Mouse (Mus musculus): ENCODE measurements around the gene Ahdc1. TPM values are rescaled to one million over a fixed set of nuclear protein-coding genes. Genes with fewer than 3 reads are reported as not detected.

Gene Ahdc1
- polyA plus RNA-seq, 1 experiment from 2014 or later = 8.1 TPM

DNA sequence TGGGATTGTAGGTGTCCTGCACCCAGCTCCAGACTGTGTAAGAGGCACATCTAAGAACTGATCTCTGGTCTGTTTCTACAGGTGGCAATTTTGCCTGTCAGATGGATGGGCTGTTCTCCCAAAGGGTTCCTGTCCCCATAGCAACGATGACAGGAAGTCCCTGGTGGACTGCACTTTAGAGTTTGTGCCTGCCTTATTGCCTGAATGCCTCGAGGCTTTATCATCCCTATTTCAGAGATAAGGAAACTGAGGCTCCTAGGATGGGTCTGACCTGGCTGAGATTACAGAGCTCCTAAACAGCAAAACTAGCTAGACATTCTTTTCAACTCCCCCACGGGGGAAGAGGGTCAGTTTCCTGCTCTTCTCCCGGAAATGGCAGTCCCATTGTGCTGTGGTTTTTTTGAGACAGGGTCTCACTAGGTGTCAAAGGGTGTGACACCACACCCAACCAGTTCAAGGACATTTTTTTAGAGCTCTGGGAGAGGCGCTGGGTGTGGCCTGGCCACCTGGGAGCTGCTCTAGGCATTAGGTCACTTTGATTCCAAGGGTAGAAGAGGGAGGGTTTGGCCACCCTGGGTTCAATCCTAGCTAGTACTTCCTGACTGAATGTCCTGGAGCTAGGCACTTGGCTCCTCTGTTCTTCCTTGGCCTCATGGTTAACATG is 111.0 kb downstream of the Ahdc1 start:
- Histone ChIP-seq H3K4me1 (peaks cover 20% of the 10 kb centered on the region), H3K9me3 (no peaks in the 10 kb centered on the region), H3K27me3 (no peaks in the 10 kb centered on the region), H3K36me3 (replicated peaks) (no peaks in the 10 kb centered on the region), H3K9ac (no peak overlapping the region), H3K27ac (no peak overlapping the region), H3K4me2 (no peak overlapping the region), H3K4me3 (replicated peaks) (no peak overlapping the region)
- 61% methylated on average over 5 of the region's 5 CpGs for WGBS
- no peak for ATAC-seq (ENCODE audit: low FRiP score)

DNA sequence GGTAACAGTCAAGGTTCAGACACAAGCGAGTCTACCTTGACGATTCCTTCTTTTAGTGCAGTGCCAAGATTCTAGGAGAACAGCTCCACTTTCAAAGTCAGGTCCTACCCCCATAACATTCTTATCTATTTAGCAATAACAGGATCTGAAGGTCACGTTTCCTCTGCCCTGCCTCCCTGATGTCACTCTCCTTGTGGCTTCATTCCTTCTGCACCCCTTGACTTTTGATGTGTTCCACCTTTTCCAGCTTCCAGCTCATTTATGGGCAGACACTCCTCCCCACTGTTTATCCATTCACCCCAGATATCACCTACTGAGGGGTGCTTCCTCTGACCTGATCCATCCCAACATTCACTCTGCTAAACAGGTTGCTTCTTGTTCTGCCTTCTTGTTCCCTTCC is 116.0 kb downstream of the Ahdc1 start:
- no peak for ATAC-seq (ENCODE audit: low FRiP score)
- no peaks in the 10 kb centered on the region for H3K9me3 ChIP-seq
- H3K9ac ChIP-seq = no peak overlapping the region
- WGBS = 88% methylated on average over 3 of the region's 3 CpGs
- H3K27ac ChIP-seq = no peak overlapping the region
- H3K27me3 ChIP-seq = no peaks in the 10 kb centered on the region
- no peak overlapping the region for H3K4me2 ChIP-seq
- H3K4me1 ChIP-seq = peaks cover 21% of the 10 kb centered on the region
- no peak overlapping the region for H3K4me3 ChIP-seq (replicated peaks)
- no peaks in the 10 kb centered on the region for H3K36me3 ChIP-seq (replicated peaks)

Other genes with a start within 250 kb of the Ahdc1 start
- 136 and 143 TPM in 2 replicates for gene Rpa2, start 242.9 kb upstream of the Ahdc1 start, polyA plus RNA-seq (2016; fragmentation: Nextera tagmentation; extraction: Ambion mirVana)
- 0.29 and 0.67 TPM in 2 replicates for gene Themis2, start 214.9 kb upstream of the Ahdc1 start, polyA plus RNA-seq (2016; fragmentation: Nextera tagmentation; extraction: Ambion mirVana)
- 73.7 and 74.7 TPM in 2 replicates for gene Ppp1r8, start 168.1 kb upstream of the Ahdc1 start, polyA plus RNA-seq (2016; fragmentation: Nextera tagmentation; extraction: Ambion mirVana)
- 93.7 and 94.7 TPM in 2 replicates for gene Stx12, start 126.8 kb upstream of the Ahdc1 start, polyA plus RNA-seq (2016; fragmentation: Nextera tagmentation; extraction: Ambion mirVana)
- gene Fam76a, start 88.7 kb upstream of the Ahdc1 start, polyA plus RNA-seq (2016; fragmentation: Nextera tagmentation; extraction: Ambion mirVana) = 30.3 and 31.3 TPM in 2 replicates
- 0.12 and 0.20 TPM in 2 replicates for gene Fgr, start 37.2 kb upstream of the Ahdc1 start, polyA plus RNA-seq (2016; fragmentation: Nextera tagmentation; extraction: Ambion mirVana)
- gene Wasf2, start 119.2 kb downstream of the Ahdc1 start, polyA plus RNA-seq (2016; fragmentation: Nextera tagmentation; extraction: Ambion mirVana) = 36.4 and 42.5 TPM in 2 replicates
- 0.47 and 0.50 TPM in 2 replicates for gene Cd164l2, start 200.9 kb downstream of the Ahdc1 start, polyA plus RNA-seq (2016; fragmentation: Nextera tagmentation; extraction: Ambion mirVana)
- 0.14 and 0.29 TPM in 2 replicates for gene Gpr3, start 201.3 kb downstream of the Ahdc1 start, polyA plus RNA-seq (2016; fragmentation: Nextera tagmentation; extraction: Ambion mirVana)
- gene Map3k6, start 229.6 kb downstream of the Ahdc1 start, polyA plus RNA-seq (2016; fragmentation: Nextera tagmentation; extraction: Ambion mirVana) = 1.3 TPM in 2 replicates

Data from forebrain, embryonic 12.5 days (tissue).